9 mouse cellular contexts compared by ENCODE assay signal in the genomic region with DNA sequence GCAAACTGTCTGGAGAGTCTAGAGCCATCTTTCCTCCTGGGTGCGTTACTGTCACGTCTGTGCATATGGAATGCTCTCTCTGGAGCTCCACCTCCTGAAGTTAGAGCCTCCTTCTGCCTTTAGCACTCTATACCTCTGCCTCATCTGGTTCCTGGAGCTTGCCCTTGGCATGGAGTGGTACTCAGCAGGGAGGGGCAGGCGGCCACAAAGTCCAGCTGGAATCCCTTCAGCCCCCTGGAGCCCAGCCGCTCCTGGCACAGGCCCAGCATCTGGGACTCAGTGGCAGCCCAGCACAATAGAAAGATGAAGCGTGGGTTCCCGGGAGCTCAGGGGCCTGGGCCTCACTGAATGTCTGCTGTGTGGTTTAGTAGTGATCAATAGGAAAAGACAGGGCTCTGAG.
A peak's percentile ranks its signal among the peaks of the same experiment; 100 is the strongest.
DNase-seq lines count a peak whose midpoint lies in the region; ATAC-seq and TF ChIP-seq lines count a peak whose summit lies in the region.
"Had no signal": no experiment of that assay in that cellular context is flagged by ENCODE, and none has a peak within 500 bp of the region (broad histone marks: within the 10 kb centered on the region; RNA-seq: fewer than 3 reads in every experiment).

No protein-coding gene starts in this region.

- DNase-seq in heart, postnatal 36 days: no peak
- peak; percentile 23 for DNase-seq in NIH3T3 (ENCODE audit: low read depth)
- DNase-seq in forebrain, postnatal 0 days: peak; percentile 52
- no peak for DNase-seq in midbrain, embryonic 11.5 days (ENCODE audit: low spot score, missing footprints)
- DNase-seq in B cell, adult 2 months: no peak
- DNase-seq in gastrocnemius, adult 8-10 months (ENCODE audit: low spot score in 2 of 2): no peak
- DNase-seq: thymus, adult 18-20 months had no signal

- peaks cover 48% of the 10 kb centered on the region for H3K4me1 ChIP-seq in heart, embryonic 16.5 days (ENCODE audit: control insufficient read depth, insufficient read depth, low read length)
- H3K4me1 ChIP-seq in forebrain, postnatal 0 days (ENCODE audit: insufficient read depth): peaks cover 9% of the 10 kb centered on the region
- H3K4me1 ChIP-seq in midbrain, embryonic 11.5 days (ENCODE audit: control insufficient read depth, insufficient read depth, low read length): peaks cover 35% of the 10 kb centered on the region

- no peaks in the 10 kb centered on the region for H3K27me3 ChIP-seq in heart, embryonic 16.5 days (ENCODE audit: control insufficient read depth, insufficient read depth, low read length)
- no peaks in the 10 kb centered on the region for H3K27me3 ChIP-seq in forebrain, postnatal 0 days (ENCODE audit: insufficient read depth, low read length)
- no peaks in the 10 kb centered on the region for H3K27me3 ChIP-seq in midbrain, embryonic 11.5 days (ENCODE audit: control insufficient read depth, insufficient read depth, low read length)

- peak overlapping the region; percentile 27 for H3K9ac ChIP-seq in heart, embryonic 16.5 days (ENCODE audit: low read length)
- H3K9ac ChIP-seq in forebrain, postnatal 0 days: no peak overlapping the region
- no peak overlapping the region for H3K9ac ChIP-seq in midbrain, embryonic 11.5 days (ENCODE audit: low read length)

- no peaks in the 10 kb centered on the region for H3K9me3 ChIP-seq in heart, embryonic 16.5 days (replicated peaks; ENCODE audit: control insufficient read depth, low read length)
- H3K9me3 ChIP-seq in forebrain, postnatal 0 days (ENCODE audit: low read length): no peaks in the 10 kb centered on the region
- no peaks in the 10 kb centered on the region for H3K9me3 ChIP-seq in midbrain, embryonic 11.5 days (ENCODE audit: control insufficient read depth, low read length)

- H3K4me3 ChIP-seq in heart, embryonic 16.5 days (ENCODE audit: low read length): no peak overlapping the region
- no peak overlapping the region for H3K4me3 ChIP-seq in forebrain, postnatal 0 days (ENCODE audit: low read depth, low read length)
- H3K4me3 ChIP-seq in midbrain, embryonic 11.5 days (ENCODE audit: low read depth, low read length): no peak overlapping the region

- no peak for TF ChIP-seq CTCF in forebrain, postnatal 0 days (IDR thresholded peaks at IDR 0.05; ENCODE audit: low read depth)

- no peaks in the 10 kb centered on the region for H3K36me3 ChIP-seq in heart, embryonic 16.5 days (ENCODE audit: control insufficient read depth, insufficient read depth)
- no peaks in the 10 kb centered on the region for H3K36me3 ChIP-seq in forebrain, postnatal 0 days (ENCODE audit: insufficient read depth)
- H3K36me3 ChIP-seq in midbrain, embryonic 11.5 days (ENCODE audit: control insufficient read depth, insufficient read depth, low read length): no peaks in the 10 kb centered on the region

- intact Hi-C loops in heart, postnatal 36 days (cut with DNase I): no loop called here

- no peak for ATAC-seq in heart, embryonic 16.5 days (replicated peaks; ENCODE audit: extremely low read depth, insufficient read depth, low FRiP score)
- no peak for ATAC-seq in forebrain, postnatal 0 days
- no peak for ATAC-seq in midbrain, embryonic 11.5 days (ENCODE audit: low FRiP score)
- no peak for ATAC-seq in megakaryocyte, adult 5-6 weeks (ENCODE audit: poor library complexity, severe bottlenecking)

- 40% methylated on average over 6 of the region's 6 CpGs for WGBS in heart, embryonic 16.5 days
- WGBS in forebrain, postnatal 0 days: 17% methylated on average over 6 of the region's 6 CpGs
- 54% methylated on average over 6 of the region's 6 CpGs for WGBS in midbrain, embryonic 11.5 days

- no peak overlapping the region for H3K4me2 ChIP-seq in heart, embryonic 16.5 days (ENCODE audit: low read depth, low read length)
- H3K4me2 ChIP-seq in forebrain, postnatal 0 days (ENCODE audit: low read depth): no peak overlapping the region
- H3K4me2 ChIP-seq in midbrain, embryonic 11.5 days: no peak overlapping the region

- no peak overlapping the region; the same call in 1 of the 2 replicates for H3K27ac ChIP-seq in heart, embryonic 16.5 days (ENCODE audit: low read length)
- H3K27ac ChIP-seq in forebrain, postnatal 0 days (ENCODE audit: low read depth, low read length): no peak overlapping the region
- peak overlapping the region; percentile 5; the same call in 1 of the 2 replicates for H3K27ac ChIP-seq in midbrain, embryonic 11.5 days (ENCODE audit: low read depth, low read length)

Comparison
In these comparisons a context has a peak if more than half of its experiments do, and no peak if none do; other contexts are left out.
1. DNase-seq: peak in NIH3T3 (single experiment) and forebrain, postnatal 0 days (single experiment); none in heart, postnatal 36 days (0 of 2), midbrain, embryonic 11.5 days (single experiment), B cell, adult 2 months (0 of 2) and gastrocnemius, adult 8-10 months (0 of 2).